Mouse (Mus musculus): ENCODE data around the gene Dph2.

The Dph2 gene

GRCm38 (mm10) chr4:117872471-117872886 lies 19.4 kb downstream of the Dph2 start, which contains the start of gene Ccdc24:
Gene Ccdc24, minus strand, starts transcription at chr4:117872557.
- no peak for ATAC-seq (ENCODE audit: low TSS enrichment)

DNA sequence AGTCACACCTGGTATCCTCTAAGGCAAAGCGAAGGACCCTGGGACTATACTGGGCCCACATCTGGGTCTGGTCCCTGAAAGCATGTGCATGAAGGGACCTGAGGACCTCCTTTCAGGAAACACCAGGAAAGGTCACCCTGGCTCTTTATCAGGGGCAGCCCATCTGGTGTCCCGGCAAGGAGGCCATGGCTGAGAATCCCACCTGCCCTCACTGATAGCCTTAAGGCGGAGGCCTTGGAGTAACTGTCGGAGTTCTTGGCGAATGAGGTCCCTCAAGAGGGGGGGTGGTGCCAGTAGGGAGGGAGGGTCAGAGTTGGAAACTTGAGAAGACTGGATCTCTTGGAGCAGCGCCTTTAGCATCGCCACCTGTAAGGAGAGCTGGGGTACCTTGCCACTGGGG lies 20.0 kb downstream of the Dph2 start:
- ATAC-seq (ENCODE audit: low TSS enrichment): no peak

DNA sequence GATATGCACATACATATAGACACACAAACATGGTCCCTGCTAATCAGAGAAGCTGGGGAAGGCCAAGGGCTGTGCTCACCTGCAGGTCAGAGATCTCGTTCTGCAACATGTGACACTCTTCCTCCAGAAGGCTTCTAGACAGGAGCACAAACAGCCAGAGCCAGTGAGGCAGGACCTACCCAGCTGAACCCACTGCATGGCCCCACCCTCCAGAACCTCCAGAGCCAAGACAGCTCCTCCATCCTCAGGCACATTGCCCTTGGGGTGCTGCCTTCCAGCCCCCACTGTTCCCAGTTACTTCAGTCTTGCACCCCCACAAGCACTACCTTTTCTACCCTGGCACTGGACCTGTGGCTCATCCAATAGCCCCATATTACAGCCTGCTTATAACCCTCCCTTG lies 21.4 kb downstream of the Dph2 start:
- ATAC-seq (ENCODE audit: low TSS enrichment): no peak

DNA sequence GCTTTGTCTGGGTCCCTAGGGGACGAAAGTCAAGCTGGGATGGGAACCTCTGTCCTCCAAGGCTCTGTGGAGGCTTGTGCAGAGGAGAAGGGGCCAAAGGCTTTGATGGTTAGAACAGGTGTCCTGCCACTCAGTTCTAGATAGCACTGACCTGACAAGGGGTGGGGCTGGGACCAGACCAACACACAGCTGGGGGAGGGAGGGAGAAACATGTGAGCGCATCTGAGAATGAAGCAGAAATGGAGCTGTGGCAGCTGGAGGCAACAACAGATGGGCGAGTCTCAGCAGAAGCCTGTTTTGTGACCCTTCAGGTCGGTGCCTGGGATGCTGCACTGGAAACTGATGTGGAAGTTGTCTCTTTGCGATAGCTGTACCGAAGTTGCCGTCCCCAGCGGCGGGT lies 22.5 kb downstream of the Dph2 start:
- ATAC-seq (ENCODE audit: low TSS enrichment): no peak

GRCm38 (mm10) chr4:117867823-117868222 lies 24.0 kb downstream of the Dph2 start:
- no peak for ATAC-seq (ENCODE audit: low TSS enrichment)

- ATAC-seq (ENCODE audit: low TSS enrichment): no peak
Measured at GRCm38 (mm10) chr4:117867000-117867399, 24.8 kb downstream of the Dph2 start.

DNA sequence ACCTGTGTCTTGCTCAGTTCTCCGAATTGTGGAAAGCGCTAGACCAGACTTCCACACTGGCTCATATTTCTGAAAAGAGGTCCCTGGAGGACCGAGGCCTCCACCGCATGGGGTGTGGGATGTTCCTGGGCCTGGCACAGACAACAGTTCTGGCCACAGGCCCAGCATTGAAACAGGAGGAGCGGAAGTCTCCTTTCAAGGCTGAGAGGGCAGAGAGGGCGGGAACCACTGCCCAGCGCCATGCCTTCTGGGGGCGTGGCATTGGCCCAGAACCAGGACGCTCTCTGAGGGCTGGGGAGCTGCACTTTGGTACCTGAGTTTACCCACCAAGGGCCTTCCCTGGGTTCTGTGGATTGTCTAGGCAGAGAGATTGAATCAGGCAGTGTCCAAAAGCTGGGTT lies 25.7 kb downstream of the Dph2 start:
- ATAC-seq (ENCODE audit: low TSS enrichment): no peak

DNA sequence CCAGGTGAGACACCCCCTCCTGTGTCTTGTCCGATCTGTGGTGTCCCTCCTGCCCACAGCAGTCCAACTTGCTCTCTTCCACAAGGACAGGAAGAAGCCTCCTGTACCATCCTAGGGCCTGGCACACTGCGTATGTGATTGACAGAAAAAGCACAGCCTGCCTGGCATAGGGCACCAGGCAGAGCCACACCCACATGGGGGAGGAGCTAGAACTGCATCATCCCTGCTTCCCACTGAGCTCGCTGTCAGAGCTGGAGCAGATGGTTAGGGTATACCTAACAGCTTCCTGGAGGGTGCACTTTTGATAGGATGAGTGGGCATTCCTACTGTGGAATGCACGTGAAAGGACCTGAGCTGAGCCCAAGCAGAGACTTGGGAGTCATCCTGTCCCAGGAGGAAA lies 29.0 kb downstream of the Dph2 start:
- ATAC-seq (ENCODE audit: low TSS enrichment): peak; percentile 79

DNA sequence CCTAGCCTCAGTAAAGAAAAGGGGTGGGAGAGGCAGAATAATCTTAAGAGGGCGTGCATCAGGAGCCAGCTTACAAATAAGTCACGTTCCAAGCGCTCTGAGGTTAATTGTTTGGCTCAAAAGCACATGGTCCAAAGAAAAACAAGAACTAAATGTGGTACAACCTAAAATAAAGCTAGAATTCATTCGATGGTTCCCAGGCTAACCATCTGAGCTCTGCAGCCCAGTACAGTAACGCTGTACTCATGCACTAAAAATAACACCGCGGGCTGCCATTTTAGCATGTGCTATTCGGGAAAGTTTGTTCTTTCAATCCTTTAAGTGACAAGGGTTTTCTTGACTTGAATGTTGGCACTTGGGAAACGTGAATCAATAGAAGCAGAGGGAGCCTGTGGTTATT lies 31.3 kb downstream of the Dph2 start:
- ATAC-seq (ENCODE audit: low TSS enrichment): peak; percentile 36; the same call in 1 of the 2 replicates

DNA sequence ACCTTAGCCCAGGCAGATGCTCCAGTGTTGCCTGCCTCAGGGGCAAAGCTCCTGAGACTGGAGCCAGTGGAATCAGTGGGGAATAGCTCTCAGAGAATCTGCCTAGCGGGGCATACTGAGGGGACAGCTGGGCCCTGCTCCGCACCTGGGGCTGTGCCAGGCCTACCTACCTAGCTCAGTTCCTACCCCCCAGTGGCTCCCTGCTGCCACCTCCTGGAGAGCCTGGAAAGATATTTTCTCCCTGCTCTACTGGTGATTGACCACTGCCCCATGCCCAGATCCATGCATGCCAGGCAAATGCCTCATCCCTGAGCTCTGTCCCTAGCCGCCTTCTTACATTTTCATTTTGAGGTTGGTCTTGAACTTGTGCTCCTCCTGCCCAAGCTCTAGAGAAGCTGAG lies 33.0 kb downstream of the Dph2 start:
- peak; percentile 38 for ATAC-seq (ENCODE audit: low TSS enrichment)

GRCm38 (mm10) chr4:117855146-117855545 lies 36.7 kb downstream of the Dph2 start:
- ATAC-seq (ENCODE audit: low TSS enrichment): peak; percentile 30; the same call in 1 of the 2 replicates

- ATAC-seq (ENCODE audit: low TSS enrichment): no peak
Measured at GRCm38 (mm10) chr4:117852152-117852868, 39.5 kb downstream of the Dph2 start.

- ATAC-seq (ENCODE audit: low TSS enrichment): no peak
Measured at GRCm38 (mm10) chr4:117850871-117851270, 41.0 kb downstream of the Dph2 start.

DNA sequence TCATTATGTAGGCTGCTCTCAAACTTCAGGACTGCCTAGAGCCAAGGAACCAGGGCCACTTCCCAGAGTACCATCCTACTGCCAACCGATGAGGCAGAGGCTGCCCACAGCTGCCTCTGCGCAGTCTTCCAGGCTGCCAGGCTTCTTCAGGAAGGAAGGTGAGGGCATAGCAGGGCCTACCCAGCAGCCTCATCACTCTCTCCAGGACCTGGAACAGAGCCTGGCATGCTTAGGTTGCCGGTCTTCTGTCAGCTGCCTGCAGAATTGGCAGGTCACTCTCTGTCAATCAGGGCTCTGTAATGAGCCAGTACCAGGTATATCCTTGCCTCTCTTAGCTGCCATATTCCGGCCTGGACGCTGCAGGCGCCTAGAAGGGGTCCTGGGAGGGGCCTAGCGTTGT lies 41.7 kb downstream of the Dph2 start:
- ATAC-seq (ENCODE audit: low TSS enrichment): no peak

DNA sequence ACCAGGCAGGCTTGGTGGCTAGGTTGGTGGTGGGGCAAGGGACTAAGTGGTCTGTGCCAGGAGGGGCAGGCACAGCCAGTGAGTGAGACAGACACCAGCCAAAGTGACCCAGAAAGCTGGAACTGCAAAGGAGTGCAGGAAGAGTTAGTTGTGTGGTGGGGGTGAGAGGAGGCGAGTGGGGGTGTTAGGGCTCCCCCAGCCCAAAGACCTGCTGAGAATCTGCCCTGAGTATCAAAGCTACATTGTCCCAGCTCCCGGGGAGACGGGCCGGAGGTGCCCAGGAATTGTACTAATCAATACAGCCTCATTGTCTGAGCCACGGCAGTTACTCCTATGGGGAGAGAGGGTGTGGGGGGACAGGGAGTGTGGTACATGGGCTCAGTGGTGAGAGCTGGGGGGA lies 42.3 kb downstream of the Dph2 start:
- no peak for ATAC-seq (ENCODE audit: low TSS enrichment)

DNA sequence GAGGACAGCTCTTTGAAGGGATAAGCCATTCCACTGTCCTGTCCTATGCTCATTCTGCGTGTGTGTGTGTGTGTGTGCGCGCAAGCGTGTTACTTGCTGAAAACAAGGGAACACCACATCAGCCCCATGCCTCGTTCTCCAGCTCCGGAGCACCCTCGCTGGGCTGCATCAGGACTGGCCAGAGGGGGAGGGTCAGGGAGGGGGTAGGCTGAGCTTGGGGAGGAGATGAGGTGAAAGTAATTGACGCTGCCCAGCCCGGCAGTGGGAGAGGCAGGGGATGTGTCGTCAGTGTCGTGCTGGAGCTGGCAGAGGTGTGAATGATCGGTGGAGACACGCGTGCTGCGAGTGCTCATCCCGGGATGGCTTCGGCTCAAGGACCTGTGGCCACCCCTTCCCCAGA lies 42.8 kb downstream of the Dph2 start:
- ATAC-seq (ENCODE audit: low TSS enrichment): no peak

GRCm38 (mm10) chr4:117847011-117847410 lies 44.8 kb downstream of the Dph2 start:
- ATAC-seq (ENCODE audit: low TSS enrichment): peak; percentile 50

DNA sequence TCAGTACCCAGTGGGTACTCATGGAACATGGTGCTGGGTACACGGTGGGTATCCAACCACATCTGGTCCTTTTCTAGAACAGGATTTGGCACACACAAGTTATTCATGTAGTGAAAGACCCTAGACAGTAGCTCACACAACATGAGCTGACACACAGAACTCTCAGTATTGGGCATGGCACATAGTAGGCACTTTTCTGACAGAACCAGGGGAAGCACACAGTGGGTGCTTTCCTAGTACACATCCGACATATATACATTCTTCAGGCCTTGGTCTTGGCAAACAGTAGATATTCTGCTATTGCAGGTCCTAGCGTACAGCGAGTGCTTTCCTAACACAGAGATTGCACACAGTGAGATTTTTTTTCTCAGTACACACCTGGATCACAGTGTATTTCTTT lies 45.6 kb downstream of the Dph2 start:
- ATAC-seq (ENCODE audit: low TSS enrichment): no peak

DNA sequence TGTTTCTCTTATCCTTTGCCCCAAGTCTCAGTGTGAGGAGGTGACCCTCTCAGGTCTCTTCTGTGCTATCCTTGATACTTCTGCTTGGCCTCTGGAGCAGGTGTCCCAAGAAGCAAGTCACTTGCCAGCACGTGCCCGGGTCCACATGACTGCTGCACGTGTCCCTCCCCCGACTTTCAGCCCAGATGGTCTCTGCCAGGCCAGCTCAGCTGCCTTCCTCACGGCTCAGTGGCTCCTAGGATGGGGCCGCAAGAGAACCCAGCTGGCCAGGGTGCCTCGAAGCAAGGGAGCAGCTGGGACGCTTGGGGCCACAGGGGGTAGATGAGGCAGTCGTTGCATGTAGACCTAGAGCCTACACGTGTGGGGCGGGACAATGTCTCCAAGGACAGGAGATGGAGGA lies 46.5 kb downstream of the Dph2 start:
- ATAC-seq (ENCODE audit: low TSS enrichment): no peak

DNA sequence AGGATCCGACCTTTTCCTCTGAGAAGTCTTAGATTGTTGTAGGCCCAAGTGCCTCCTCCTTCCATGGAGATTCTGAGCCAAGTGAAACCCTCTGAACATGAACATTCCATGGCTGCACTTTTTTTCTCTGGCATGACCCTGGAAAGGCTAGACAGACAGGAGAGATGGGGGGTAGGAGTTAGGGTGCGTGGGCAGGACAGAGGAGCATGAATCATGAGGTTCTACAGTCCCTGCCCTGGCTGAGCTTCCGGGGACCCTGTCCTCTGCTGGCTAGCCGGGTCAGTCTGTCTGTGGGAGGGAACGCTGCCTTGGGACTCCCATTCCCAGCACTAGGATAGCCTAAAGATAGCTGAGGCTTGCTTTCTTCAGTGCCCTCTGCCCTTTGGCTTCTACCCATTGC lies 47.4 kb downstream of the Dph2 start:
- ATAC-seq (ENCODE audit: low TSS enrichment): no peak

DNA sequence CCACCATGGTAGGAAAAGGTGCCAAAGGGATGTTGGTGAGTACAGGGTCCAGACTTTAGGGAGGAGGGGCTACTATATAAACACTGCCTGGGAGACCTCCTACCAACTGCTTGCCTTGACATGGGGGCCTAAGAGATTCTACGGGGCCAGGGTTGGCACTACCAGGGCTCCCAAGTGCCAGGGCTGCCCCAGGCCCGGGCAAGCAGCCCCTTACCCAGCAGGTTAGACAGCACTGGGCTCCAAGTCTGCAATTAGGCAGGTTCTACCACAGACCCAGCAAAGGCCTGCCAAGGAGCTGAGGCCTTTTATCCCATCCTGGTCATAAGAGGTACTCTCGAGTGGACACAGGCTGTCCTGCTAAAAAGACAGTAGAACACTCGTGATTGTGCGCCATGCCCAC lies 48.7 kb downstream of the Dph2 start:
- no peak for ATAC-seq (ENCODE audit: low TSS enrichment)

GRCm38 (mm10) chr4:117841566-117841965 lies 50.3 kb downstream of the Dph2 start:
- no peak for ATAC-seq (ENCODE audit: low TSS enrichment)

DNA sequence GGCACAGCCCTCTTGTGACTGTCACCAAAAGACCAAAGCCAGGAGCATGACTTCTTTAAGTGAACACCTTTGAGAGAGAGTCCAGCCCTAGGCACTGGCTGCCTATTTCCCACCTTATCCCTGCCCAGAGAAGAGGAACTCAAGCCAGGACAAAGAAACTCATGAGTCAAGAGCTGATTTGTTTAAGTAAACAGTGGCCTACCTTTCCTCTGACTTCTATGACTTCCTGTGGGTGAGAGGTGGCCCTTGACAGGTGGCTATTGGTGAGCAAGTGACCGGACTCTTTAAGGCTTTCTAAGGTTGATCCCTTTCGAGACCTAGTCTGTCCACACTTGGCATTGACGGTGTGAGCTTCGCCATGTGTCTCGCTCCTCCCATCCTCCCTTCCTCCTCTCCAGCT lies 51.0 kb downstream of the Dph2 start:
- no peak for ATAC-seq (ENCODE audit: low TSS enrichment)

GRCm38 (mm10) chr4:117839366-117839765 lies 52.5 kb downstream of the Dph2 start:
- ATAC-seq (ENCODE audit: low TSS enrichment): no peak
